Mouse (Mus musculus) cerebellum, adult 11-12 months (tissue): ENCODE results near the gene Kcnb1.

ENCODE experiments used
- DNase-seq: peaks from one replicate; pipeline ENCODE4 v3.0.0; 2022

Kcnb1 gene

DNA sequence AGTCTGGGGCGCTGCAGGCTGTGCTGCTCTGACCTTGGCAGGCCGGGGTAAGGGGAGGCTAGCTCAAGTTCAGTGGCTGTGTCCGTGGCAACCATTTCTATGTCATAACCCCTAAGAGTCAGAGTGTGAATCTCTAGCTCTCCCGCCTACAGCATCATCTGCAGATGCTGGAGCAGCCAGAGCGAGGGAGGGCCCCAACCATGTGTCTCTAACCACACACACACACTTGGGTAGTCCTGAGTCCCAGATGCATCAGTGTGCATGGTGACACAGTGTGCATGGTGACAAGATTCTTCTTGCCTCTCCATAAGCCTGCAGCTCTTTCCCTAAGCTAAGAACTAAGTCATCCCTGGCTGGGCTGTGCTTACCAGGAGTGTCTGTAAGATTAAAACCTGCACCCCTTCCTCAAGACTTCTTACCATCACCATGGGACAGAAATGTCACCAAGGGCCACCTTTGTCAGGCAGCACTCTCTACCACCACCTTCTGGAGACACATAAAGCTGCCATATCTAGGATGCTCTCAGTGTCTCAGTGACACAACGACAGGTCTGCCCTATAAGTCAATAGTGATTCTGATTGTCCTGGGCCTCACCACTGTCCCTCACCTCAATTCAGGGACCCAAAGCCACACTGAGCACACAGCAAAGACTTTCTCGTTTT lies 13.7 kb upstream of the Kcnb1 start:
- no peak for DNase-seq

DNA sequence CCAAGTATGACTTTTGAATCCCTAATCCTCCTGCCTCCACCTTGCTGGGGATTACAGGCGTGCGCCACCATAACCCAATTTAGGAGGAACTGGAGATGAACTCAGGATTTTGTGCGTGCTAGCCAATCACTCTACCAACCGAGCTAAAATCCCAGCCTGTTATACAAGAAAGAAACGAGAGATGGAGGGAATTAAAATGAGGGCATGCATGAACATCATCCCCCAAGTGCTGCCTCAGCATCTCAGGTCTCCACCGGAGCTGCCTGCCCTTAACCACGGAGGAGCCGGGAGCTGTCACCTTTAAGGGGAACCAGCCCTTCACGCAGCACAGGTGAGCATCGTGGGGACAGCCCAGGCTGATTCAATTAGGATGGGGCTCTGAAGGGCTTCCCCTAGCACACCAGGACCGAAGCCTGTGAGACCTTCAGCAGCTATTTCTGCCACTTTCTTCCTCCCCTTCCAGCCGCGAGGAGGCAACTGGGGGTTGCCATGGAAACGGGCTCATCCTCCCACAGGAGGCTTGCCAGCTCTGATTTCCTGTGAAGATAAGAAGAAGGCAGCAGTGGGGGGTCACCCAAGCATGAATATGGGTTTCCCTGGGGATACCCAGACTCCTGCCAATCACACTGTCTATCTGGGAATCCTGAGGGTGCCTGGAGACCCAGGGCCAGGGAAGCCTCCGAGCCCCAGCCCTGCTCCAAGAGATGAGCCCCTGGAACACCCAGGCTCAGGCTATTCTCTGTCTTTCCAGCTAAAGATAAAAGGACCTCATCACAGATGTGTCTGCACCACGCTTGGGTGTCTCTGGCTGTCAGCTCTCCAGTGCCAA lies 11.7 kb upstream of the Kcnb1 start:
- DNase-seq = no peak

- DNase-seq = no peak
Observed at GRCm38 (mm10) chr2:167198660-167199427, 8.9 kb upstream of the Kcnb1 start.

DNA sequence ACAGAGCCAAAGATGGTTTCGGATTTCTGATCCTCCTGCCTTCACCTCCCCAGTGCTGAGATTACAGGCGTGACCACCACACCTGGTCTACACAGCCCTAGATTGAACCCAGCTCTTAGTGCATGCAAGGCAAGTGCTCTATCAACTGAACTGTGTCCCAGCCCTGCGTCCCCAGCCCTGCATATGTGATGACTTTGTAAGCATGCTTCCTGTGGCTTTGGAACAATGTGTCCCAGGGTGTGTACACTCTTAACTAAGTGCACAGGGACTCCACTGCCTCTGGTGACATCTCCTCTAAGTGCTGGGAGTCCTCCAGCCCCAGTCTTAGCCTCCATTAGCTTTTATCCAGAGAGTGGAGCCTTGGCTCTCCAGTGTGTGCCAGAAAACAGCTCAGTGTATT lies 3.4 kb upstream of the Kcnb1 start:
- DNase-seq = no peak

- DNase-seq = peak; percentile 39
Observed at GRCm38 (mm10) chr2:167189291-167190075, 472 bp downstream of the Kcnb1 start.

DNA sequence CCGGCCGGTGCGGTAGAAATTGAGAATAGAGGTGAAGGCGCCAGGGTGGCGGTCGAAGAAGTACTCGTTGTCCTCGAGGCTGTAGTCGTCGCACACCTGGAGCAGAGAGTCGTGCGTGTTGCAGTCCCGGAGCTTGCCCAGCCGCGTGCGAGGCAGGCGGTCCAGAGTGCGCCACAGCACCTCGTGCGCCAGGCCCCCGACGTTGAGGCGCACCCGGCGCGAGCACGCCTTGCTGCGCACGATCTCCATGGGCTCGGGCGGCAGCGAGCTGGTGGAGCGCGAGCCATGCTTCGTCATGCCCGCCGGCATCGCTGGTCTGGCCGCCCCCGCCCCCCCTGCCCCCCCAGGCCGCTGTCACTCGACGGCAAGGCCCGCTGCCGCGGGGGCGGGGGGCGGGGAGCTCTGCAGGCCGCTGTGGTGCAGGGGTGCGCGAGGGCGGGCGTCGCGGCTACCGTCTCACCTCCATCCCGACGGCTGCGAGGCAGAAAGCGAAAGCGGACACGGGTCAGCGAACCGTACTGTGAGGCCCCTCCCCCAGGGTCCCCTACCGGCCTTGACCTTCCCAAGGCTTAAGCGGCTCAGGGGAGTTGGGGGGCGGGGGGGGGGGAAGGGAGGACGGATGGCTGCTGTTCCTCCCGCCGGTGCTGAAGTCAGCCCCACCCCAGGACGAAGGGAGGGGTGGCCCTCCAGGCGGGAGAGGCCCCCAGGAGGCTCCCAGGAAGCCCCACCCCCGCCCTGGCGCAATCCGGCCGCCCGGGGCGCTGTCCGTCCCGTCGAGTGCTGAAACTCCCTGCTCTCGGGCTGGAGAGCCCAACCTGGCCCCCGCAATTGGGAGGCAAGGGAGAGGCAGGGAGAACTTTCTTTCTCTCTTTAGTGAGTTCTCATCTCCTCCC lies 1.4 kb downstream of the Kcnb1 start:
- DNase-seq = peak; percentile 21

DNA sequence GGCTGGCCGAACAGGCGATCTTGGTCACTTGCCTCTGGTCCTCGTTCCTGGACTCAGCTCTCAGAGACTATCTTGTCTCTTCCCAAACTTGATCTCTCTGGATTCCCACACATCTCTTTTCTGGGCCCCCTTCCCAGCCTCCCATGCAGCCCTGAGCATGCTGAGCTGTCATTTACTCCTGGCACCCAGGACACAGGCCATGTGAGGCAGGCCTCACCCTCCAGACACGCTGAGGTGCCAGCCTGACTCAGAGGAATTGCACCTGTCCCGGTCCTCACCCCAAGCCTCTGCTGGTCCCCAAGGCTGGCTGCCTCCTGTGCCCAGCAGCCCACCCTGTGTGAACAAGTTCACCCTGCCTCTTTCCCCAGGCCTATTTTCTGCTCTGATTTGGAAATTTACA lies 2.8 kb downstream of the Kcnb1 start:
- no peak for DNase-seq

- no peak for DNase-seq
Observed at GRCm38 (mm10) chr2:167186544-167186943, 3.4 kb downstream of the Kcnb1 start.

- no peak for DNase-seq
Observed at GRCm38 (mm10) chr2:167186003-167186402, 4.0 kb downstream of the Kcnb1 start.

- DNase-seq = no peak
Observed at GRCm38 (mm10) chr2:167185432-167185831, 4.5 kb downstream of the Kcnb1 start.

- no peak for DNase-seq
Observed at GRCm38 (mm10) chr2:167181662-167182389, 8.1 kb downstream of the Kcnb1 start.

GRCm38 (mm10) chr2:167181096-167181495 lies 8.9 kb downstream of the Kcnb1 start:
- no peak for DNase-seq

GRCm38 (mm10) chr2:167179301-167179700 lies 10.7 kb downstream of the Kcnb1 start:
- no peak for DNase-seq

GRCm38 (mm10) chr2:167177231-167177641 lies 12.7 kb downstream of the Kcnb1 start:
- DNase-seq = no peak

DNA sequence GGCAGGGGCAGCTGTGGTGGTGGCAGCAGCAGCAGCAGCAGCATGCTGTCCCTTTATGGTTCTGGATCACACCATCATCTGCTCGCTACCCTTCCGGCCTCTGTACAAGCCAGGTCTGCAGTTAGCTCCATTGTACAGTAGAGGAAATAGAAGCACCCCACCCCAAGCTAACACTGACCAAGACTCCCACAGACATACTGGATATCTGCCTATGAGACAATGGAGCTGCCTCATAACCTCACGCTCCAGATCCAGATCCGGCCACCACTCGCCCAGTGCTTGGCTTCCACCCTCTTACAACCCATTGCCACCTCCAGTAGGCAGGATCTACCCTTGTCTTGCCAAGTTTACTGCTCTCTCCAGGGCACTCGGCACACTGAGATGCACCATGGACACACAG lies 14.7 kb downstream of the Kcnb1 start:
- no peak for DNase-seq

GRCm38 (mm10) chr2:167173051-167173875 lies 16.7 kb downstream of the Kcnb1 start:
- no peak for DNase-seq

GRCm38 (mm10) chr2:167167515-167168212 lies 22.3 kb downstream of the Kcnb1 start:
- no peak for DNase-seq

- DNase-seq = no peak
Observed at GRCm38 (mm10) chr2:167163600-167163999, 26.4 kb downstream of the Kcnb1 start.

GRCm38 (mm10) chr2:167163134-167163533 lies 26.8 kb downstream of the Kcnb1 start:
- no peak for DNase-seq
